Mouse (Mus musculus): ENCODE measurements at regions not wholly inside any gene's neighbourhood (a gene's known extent, or its start where the extent isn't known, plus 50 kb on each side); places are given as distances from the start of the nearest gene placed in this dataset.

DNA sequence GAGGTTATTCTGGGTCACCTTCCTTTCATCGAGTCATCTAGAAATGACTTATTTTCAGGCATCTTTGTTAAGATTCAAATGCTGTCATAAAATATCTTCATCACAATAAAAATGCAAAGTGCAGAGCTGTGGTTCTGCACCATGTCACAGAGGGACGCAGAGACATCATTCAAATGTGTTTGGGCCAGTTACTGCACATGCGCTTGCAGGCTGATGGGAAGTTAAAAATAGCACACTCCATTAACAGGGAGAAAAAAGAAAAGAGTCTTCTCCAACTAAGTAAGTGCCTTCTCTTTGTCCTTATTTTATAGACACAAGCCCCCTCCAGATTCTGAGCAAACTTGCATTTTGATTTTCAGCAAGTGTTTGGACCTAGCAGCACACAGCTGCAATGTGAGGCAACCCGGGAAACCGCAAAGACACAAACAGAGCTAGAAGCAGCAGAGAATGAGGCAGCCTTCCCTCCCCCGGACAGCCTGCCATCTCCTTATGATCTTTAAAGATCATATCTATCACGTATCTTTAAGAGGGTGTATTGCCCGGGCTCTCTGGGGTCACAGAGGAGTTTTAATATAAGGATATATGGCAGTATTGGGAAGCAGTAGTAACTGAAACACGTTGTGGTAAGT lies 510.0 kb downstream of the Adam3 start:
- no peak for ATAC-seq (replicated peaks in 1 of 2; ENCODE audit: insufficient read depth in 1 of 2, low FRiP score in 2 of 2, low TSS enrichment in 1 of 2, low read depth in 1 of 2, poor library complexity in 2 of 2, severe bottlenecking in 2 of 2)

DNA sequence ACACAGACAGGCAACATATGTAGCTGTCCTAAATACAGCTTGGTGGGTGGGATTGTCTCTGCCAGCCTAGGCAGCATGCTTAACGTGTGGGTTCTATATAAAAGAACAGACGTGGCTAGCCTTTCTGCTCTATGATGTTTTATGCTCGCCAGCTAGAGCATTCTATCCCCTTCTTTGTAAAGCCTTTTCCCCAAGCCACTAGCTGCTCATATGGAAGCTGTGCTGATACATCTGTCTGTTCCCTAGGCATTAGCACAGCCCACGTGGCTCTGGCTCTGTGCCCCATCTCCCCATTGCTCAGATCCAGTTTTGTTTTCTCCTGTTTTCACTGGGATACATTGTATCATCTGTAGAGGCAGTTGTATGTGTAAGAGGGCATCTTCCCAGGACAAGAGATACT lies 511.3 kb downstream of the Adam3 start:
- ATAC-seq (replicated peaks in 1 of 2; ENCODE audit: insufficient read depth in 1 of 2, low FRiP score in 2 of 2, low TSS enrichment in 1 of 2, low read depth in 1 of 2, poor library complexity in 2 of 2, severe bottlenecking in 2 of 2): no peak

DNA sequence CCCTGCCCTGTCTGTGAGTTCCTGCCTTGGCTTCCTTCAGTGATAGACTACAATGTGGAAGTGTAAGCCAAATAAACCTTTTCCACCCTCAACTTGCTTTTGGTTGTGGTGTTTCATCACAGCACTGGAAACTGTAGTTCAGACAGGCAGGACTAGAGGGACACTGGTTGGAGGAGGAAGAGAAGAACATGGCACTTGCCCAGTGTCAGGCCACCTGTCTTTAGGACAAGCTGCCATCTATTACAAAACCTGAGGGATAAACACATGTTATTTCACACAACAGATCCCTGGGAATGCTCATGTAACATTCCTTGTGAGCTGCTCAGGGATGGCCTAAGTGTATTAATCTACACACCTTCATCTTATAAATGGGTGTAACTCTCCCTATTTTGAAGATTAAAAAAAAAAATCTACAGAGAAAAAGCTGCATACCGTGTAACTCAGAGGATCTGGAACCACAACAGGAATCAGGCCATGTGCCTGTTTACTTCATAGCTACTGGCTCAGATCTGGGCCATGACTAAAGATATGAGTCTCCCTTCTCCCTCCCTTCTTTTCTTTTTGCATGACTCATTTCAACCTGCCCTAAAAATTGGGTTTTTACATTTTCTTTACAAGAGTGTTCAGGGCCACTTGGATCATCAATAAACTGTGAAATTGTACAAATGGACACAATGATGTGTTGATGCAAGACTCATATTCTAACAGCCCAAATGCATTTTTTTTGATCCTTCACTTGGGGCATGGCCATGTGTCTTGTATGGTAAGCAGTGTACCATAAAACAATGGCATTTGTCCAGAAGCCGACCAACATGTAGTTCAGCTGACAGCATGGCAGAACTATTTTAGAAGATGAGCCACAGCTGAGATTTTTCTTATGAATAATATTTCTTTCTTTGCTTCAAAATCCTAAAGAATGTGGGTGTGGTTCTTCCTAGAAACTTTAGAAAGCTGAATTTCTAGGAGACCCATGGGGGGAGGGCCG lies 513.1 kb downstream of the Adam3 start:
- no peak for ATAC-seq (replicated peaks in 1 of 2; ENCODE audit: insufficient read depth in 1 of 2, low FRiP score in 2 of 2, low TSS enrichment in 1 of 2, low read depth in 1 of 2, poor library complexity in 2 of 2, severe bottlenecking in 2 of 2)

DNA sequence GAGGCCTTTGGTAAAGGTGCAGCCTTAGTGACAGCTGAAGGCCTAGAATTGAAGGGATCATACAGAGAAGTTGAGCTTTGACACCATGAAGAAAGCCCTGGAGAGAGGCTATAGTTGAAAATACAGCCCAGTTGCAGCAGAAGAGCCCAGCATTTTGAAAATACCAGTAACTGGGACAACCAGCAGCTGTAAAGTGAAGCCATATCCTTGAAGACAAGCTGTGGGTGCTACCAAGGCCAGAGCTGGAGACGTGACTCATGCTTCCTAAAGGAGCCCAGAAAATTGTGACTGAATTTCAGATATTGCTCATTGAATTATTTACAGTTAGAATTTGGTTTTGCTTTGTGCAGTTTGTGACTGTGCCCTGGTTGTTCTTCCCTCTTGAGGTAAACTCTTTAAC lies 514.6 kb downstream of the Adam3 start:
- no peak for ATAC-seq (replicated peaks in 1 of 2; ENCODE audit: insufficient read depth in 1 of 2, low FRiP score in 2 of 2, low TSS enrichment in 1 of 2, low read depth in 1 of 2, poor library complexity in 2 of 2, severe bottlenecking in 2 of 2)

Measured in hematopoietic stem cell, adult 5-6 weeks (primary cell).